Mouse (Mus musculus) CH12F3 (cell line): ENCODE results near the gene Ascl3.

ENCODE experiments used
- in situ Hi-C: fragments of 300-500 bp; cut with MboI; formaldehyde crosslinking; loops from 2 replicates; pipeline ENCODE4 v1.14.3; 2020; ENCODE audit warnings: low sequenced_read_pairs

Ascl3 gene

DNA sequence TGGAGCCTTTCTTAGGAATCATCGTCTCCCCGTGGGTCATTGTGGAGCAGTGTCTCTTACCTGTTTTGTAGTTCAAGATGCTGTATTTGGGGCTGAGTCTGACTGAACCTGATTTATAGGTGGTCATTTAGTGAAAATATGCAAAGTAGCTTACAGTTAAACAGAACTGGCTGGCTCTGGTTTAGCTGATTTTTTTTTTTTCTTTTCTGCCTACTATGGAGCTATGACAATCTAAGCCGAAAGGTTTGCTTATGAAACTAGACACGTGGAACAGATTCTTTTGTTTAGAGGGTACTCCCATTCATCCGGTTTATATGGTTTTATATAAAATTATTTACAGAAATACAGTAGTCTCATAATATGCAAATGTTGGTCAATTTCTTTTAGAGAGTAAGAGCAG, at the start of gene Ascl3:
TSS of gene Ascl3 (minus strand) at position 101 of the 400 bp plus-strand sequence.
- in situ Hi-C loops = no loop called here

DNA sequence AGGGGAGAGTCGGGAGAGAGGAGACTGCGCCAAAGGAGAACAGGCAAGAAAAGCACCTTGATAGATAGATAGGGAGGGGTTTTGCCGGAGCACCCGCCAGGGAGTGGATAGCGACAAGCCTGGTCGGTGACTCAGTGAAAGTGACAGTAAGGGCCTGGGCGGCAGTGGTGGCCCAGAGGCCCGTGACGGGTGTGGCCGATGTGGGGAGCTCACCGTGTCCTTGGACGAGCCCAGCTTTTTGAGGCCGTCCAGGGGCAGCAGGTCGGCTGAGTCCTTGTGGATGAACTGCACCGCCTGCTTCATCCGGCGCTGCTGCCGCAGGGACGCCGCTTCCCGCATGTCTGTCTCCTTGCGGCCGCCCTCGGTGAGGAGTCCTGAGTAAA, 49.6 kb upstream of the Ascl3 start:
- in situ Hi-C loops = no loop called here

- in situ Hi-C loops = no loop called here
Measured at GRCm38 (mm10) chr7:109772251-109772650, 40.7 kb upstream of the Ascl3 start.

- in situ Hi-C loops = no loop called here
Measured at GRCm38 (mm10) chr7:109768699-109769383, 37.3 kb upstream of the Ascl3 start.

DNA sequence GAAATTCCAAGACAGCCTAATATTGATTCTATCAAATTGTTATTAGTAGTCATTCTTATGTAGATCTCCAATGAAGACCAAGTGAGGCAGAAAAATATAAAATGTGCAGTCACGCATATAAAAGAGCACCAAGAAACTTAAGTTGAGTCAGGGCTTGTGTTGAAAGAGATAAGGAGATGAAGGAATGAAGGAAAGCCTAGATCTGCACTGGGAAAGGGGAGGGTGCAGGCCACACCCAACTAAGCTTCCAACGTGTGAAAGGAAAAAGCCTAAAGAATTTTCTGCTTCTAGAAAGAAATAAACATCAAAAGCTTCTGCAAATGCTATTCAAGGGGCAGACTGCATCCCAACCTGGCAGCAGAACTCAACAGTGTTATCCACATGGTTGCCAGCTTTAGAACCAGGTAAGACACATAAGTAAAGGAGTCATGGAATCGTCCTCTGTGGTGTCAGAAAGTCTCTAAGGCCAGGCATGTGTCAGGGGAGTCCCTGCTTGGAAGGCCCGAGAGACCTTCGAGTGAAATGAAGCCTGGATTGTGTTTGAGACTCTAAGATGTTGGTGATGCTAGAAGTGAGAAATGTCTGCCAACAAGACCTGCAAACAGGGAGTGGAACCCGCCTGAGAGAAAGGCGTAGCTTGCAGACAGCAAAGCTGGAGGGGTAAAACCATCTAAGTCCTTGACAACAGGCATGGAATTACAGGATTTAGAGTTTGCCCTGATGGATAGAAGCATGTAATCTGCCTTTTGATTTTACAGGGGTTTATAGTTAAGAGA, 36.2 kb upstream of the Ascl3 start:
- in situ Hi-C loops = no loop called here

DNA sequence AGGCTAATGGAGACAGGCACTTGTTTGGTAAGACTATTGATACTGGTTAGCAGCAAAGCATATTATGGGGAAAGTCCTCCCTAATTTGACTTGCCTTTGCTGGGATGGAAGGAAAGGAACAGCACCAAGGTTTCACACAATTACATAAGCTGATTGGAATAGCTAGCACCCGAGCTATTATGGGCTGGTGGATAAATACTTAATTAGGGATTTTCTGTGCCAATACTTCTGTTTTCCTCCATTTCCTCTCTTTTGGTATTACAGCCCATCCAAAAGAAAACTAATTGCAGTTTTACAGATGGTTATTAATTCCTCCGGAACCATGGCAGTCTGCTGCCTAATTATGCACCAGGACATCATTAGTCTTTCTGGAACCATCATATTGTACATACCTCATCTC, 32.5 kb upstream of the Ascl3 start:
- in situ Hi-C loops = no loop called here

DNA sequence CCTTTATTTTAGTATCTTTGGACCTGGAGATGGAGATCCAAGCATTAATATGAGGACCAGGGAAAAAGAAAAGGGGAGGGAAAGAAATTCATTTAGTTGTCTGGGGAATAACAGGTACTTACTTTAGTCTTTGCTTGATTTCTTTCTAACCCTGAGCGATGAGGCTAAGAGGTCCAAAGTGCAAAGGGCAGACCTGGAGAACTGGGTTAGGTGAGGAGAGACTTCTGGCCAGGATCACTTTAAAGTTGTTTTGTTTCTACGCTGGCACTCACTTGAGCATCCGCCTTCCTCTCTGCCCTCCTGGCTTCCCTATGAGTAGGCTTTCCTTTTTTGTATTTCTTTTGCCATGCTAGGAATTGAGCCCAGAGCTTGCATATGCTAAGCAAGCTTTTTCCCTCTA, 24.8 kb upstream of the Ascl3 start:
- in situ Hi-C loops = no loop called here

DNA sequence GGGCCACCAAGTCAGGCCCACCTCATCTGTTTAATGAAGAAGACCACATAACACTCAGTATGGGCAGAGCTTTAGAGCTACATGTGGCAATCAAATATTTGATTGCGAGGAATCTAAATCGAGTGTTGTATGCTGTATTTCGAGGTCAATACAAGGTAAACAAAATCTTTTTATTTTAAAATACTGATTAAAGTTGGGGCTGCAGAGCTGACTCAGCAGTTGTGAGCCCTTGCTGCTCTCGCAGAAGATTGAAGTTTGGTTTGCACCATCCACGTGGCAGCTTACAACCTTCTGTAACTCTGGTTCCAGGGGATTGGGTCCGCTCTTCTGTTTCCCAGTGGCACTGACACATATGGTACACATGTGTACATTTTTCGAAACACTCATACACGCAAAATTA, 22.5 kb upstream of the Ascl3 start:
- in situ Hi-C loops = no loop called here

GRCm38 (mm10) chr7:109752008-109752925, 20.7 kb upstream of the Ascl3 start, which contains the start of gene Tmem9b:
Tmem9b (minus strand) TSS chr7:109752875.
- in situ Hi-C loops = no loop called here

DNA sequence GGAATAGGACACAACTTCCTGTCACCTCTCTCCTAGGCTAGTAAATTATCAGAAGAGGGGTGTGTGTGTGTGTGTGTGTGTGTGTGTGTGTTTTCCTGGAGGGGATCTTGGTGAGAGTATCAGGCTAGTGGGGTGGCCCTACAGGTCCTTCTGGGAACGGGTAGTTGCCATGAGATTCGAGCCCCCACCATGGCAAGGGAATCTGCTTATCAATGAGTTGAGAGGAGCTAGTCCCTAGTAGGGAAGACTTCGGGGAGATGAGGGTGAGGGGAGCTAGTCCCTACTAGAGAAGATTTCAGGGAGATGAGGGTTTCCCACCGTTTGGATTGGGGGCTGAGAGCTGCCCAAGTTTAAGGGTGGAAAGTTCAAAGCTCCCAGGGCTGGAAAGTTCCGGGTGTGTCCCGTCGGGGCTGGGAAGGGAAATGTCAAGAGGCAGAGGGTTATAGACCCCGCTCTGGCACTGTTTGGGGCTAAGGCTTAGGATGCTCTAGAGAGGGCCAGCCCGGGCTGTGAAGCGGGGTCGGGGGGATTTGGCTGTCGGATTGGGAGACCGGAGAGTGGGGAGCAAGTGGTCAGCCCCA, 20.0 kb upstream of the Ascl3 start:
- in situ Hi-C loops = no loop called here

DNA sequence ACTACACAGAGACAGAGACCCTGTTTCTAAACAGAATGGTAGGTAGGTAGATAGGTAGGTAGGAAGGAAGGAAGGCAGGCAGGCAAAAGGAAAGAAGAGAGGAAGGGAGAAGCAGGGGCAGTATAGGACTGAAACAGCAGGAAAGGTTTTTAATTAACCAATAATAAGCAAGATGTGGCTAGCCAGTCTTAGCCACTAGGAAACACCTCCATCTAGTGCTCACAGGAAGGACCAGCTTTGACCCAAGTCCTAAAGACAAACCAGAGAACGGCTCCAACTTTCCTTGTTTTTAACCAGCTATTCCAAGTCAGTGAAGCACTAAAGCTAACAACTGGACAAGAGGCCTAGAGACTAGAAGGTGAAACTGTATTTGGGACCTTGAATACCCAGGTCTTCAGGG, 16.2 kb upstream of the Ascl3 start:
- in situ Hi-C loops = no loop called here

DNA sequence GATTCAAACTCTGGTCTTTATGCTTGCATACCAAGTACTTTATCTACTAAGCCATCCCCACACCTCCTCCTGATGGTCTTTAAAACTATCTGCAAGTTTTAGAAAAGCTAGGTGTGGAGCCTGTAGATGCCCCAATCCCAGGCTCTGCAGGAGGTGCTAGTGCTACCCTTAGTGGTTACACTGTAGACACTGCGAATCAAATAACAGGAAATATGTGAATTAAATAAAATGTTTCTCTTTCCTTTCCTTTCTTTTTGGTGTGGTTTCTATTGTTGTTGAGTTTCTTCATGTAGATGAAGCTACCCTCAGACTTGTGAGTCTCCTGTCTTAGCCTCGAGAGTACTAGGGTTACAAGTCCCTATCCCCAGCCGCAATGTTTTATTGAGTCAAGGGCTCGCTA, 10.2 kb upstream of the Ascl3 start:
- in situ Hi-C loops = no loop called here

GRCm38 (mm10) chr7:109741060-109741459, 9.5 kb upstream of the Ascl3 start:
- in situ Hi-C loops = no loop called here

DNA sequence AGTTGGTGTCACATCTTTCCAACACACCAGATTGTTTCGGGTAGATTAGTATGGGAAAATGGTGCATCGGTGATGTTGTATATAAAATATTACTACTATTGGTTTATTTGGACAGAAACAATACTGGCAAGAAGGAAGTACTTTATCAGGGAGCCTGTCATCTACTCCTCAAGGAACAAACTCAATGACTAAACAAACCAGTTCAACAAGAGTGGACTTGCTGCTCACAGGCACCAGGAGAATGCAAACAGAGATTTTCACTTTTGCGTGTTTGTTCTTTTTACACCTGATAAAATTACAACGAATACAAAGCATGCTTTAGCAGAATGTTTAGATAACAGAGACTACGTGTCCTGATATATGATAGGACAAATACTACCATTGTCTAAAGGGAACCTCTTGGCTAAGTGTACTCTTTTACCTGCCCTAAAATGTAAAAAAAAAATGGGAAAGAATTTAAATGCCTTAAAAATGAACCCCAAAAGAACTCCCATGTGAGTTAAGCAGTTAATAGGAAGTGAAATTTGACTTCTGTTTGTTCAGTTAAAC, 8.4 kb upstream of the Ascl3 start:
- in situ Hi-C loops = no loop called here

DNA sequence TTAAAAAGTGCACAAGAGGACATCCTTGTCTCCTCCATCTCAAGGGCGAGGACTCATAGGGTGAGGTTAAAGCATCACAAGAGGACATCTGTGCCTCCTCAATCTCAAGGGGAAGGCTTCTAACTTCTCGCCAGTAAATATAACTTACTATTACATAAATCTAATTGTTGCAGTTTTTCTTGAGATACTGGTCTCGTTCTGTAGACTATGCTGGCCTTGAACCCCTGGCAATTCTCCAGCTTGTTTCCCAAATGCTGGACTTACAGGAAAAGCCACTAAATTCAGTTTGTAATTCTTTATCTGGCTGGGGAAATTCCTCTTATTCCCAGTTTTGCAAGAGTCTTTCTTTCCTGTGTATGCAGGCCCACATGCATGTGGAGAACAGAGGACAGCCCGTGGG, 3.3 kb upstream of the Ascl3 start:
- in situ Hi-C loops = no loop called here

DNA sequence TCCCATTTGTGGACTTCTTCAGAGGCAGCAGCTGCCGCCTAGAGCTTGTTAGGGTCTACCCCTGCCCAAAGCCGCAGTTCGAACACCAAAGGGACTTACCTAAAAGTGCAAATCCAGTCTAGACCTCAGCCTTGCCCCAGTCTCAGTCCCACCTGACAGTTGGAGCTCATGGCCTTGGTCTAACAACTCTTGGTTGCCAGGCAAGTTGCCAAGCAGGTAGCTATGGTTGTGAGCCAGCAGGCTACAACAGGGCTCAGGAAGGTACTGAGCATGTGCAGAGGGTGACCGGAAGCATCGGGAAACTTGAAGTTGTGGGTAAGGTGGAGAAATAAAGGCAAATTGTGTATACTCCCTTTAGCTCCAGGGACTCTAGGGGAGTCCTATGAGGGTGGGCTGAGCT, 7.8 kb downstream of the Ascl3 start, which contains the start of gene BC051019:
TSS of gene BC051019 (minus strand) at position 154 of the 400 bp plus-strand sequence.
- in situ Hi-C loops = no loop called here

GRCm38 (mm10) chr7:109723114-109723513, 8.4 kb downstream of the Ascl3 start:
- in situ Hi-C loops = no loop called here

- in situ Hi-C loops = no loop called here
Measured at GRCm38 (mm10) chr7:109722618-109723017, 8.9 kb downstream of the Ascl3 start.

- in situ Hi-C loops = no loop called here
Measured at GRCm38 (mm10) chr7:109719286-109719685, 12.2 kb downstream of the Ascl3 start.

- in situ Hi-C loops = no loop called here
Measured at GRCm38 (mm10) chr7:109713434-109713982, 18.0 kb downstream of the Ascl3 start.
